Mouse (Mus musculus): ENCODE results near the gene Selp. TPM values are rescaled to one million over a fixed set of nuclear protein-coding genes. Genes with fewer than 3 reads are reported as not detected.

The Selp gene
- total and polyA plus RNA-seq, 3 experiments: not detected

DNA sequence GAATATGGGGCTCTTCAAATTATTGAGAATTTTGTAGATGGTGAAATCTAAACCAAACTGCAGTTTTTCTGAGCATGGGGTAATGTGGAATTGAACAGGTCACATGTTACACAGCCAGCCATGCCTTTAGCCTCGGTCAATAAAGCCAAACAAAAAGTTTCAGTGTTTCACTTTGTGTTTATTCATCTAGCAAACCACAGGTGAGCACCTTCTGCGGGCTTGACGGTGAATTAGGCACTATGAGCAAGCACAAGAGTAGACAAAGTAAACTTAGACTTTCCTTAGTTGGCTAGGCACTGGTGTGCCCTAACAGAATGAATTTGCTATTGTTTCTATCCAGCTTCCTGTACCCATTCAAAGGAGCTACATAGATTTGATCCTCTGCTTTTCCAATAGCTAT, 39.9 kb downstream of the Selp start:
- H3K27me3 ChIP-seq (ENCODE audit: control insufficient read depth in 1 of 2, insufficient read depth in 2 of 2, low read length in 2 of 2): peaks cover 2 to 7% of the 10 kb centered on the region in 2 experiments
- no peak overlapping the region for H3K27ac ChIP-seq (ENCODE audit: control insufficient read depth, low read depth, low read length)
- H3K4me1 ChIP-seq (ENCODE audit: control insufficient read depth in 1 of 2, insufficient read depth in 2 of 2, low read length in 2 of 2): no peaks in the 10 kb centered on the region
- no peaks in the 10 kb centered on the region for H3K9me3 ChIP-seq (replicated peaks; ENCODE audit: insufficient read depth, low read length)
- H3K79me2 ChIP-seq (ENCODE audit: control insufficient read depth, insufficient read depth, low read length, poor library complexity): no peaks in the 10 kb centered on the region
- DNase-seq (ENCODE audit: low read depth, low spot score): no peak
- TF ChIP-seq MYB (IDR thresholded peaks at IDR 0.05; ENCODE audit: low read depth, low read length) (no peak), USF2 (IDR thresholded peaks at IDR 0.05; ENCODE audit: borderline replicate concordance in 1 of 2, insufficient read depth in 1 of 2, low read depth in 1 of 2, low read length in 2 of 2) (no peak), EP300 (IDR thresholded peaks at IDR 0.05; ENCODE audit: low read depth in 1 of 2, low read length in 2 of 2) (no peak), ZC3H11A (IDR thresholded peaks at IDR 0.05; ENCODE audit: low read depth, low read length) (no peak), GATA1 (IDR thresholded peaks at IDR 0.05; ENCODE audit: low read depth, low read length) (no peak), CHD1 (IDR thresholded peaks at IDR 0.05; ENCODE audit: low read depth, low read length) (no peak), NELFE (IDR thresholded peaks at IDR 0.05; ENCODE audit: low read depth, low read length) (no peak), BHLHE40 (IDR thresholded peaks at IDR 0.05; ENCODE audit: borderline replicate concordance, low read depth, low read length) (no peak)
- no peaks in the 10 kb centered on the region for H3K36me3 ChIP-seq (ENCODE audit: control insufficient read depth in 1 of 2, insufficient read depth in 2 of 2, low read length in 2 of 2)
- H3K4me3 ChIP-seq (ENCODE audit: control insufficient read depth in 1 of 2, insufficient read depth in 1 of 2, low read depth in 2 of 2, low read length in 2 of 2): no peak overlapping the region
- H3K9ac ChIP-seq (ENCODE audit: control insufficient read depth, low read depth, low read length, poor library complexity, severe bottlenecking): no peak overlapping the region

GRCm38 (mm10) chr1:164158571-164158970, 43.5 kb downstream of the Selp start:
- H3K4me3 ChIP-seq (ENCODE audit: control insufficient read depth in 1 of 2, insufficient read depth in 1 of 2, low read depth in 2 of 2, low read length in 2 of 2): no peak overlapping the region
- H3K79me2 ChIP-seq (ENCODE audit: control insufficient read depth, insufficient read depth, low read length, poor library complexity): no peaks in the 10 kb centered on the region
- H3K36me3 ChIP-seq (ENCODE audit: control insufficient read depth in 1 of 2, insufficient read depth in 2 of 2, low read length in 2 of 2): no peaks in the 10 kb centered on the region
- H3K27me3 ChIP-seq (ENCODE audit: control insufficient read depth in 1 of 2, insufficient read depth in 2 of 2, low read length in 2 of 2): peaks cover 0 to 9% of the 10 kb centered on the region in 2 experiments
- no peak for DNase-seq (ENCODE audit: low read depth, low spot score)
- no peaks in the 10 kb centered on the region for H3K9me3 ChIP-seq (replicated peaks; ENCODE audit: insufficient read depth, low read length)
- H3K4me1 ChIP-seq (ENCODE audit: control insufficient read depth in 1 of 2, insufficient read depth in 2 of 2, low read length in 2 of 2): no peaks in the 10 kb centered on the region
- H3K9ac ChIP-seq (ENCODE audit: control insufficient read depth, low read depth, low read length, poor library complexity, severe bottlenecking): no peak overlapping the region
- TF ChIP-seq GATA1 (IDR thresholded peaks at IDR 0.05; ENCODE audit: low read depth, low read length) (no peak), SMC3 (IDR thresholded peaks at IDR 0.05; ENCODE audit: low read depth, low read length) (no peak), ZKSCAN1 (IDR thresholded peaks at IDR 0.05; ENCODE audit: low read depth, low read length) (no peak), MAFK (IDR thresholded peaks at IDR 0.05; ENCODE audit: borderline replicate concordance, low read depth, low read length) (no peak), POLR2A (IDR thresholded peaks at IDR 0.05; ENCODE audit: control insufficient read depth in 1 of 2, insufficient read depth in 1 of 2, low read depth in 1 of 2, low read length in 2 of 2, poor library complexity in 1 of 2) (no peak), TAL1 (IDR thresholded peaks at IDR 0.05; ENCODE audit: low read length) (no peak), EP300 (IDR thresholded peaks at IDR 0.05; ENCODE audit: low read depth in 1 of 2, low read length in 2 of 2) (no peak), ZNF384 (IDR thresholded peaks at IDR 0.05; ENCODE audit: low read depth, low read length) (no peak), RCOR1 (IDR thresholded peaks at IDR 0.05; ENCODE audit: low read depth, low read length) (no peak), GABPA (IDR thresholded peaks at IDR 0.05; ENCODE audit: low read depth, low read length) (no peak), HCFC1 (IDR thresholded peaks at IDR 0.05; ENCODE audit: low read depth, low read length) (no peak), MEF2A (IDR thresholded peaks at IDR 0.05; ENCODE audit: extremely low read depth, insufficient replicate concordance, low read depth, low read length, poor library complexity, severe bottlenecking) (no peak), NELFE (IDR thresholded peaks at IDR 0.05; ENCODE audit: low read depth, low read length) (no peak), E2F4 (IDR thresholded peaks at IDR 0.05; ENCODE audit: borderline replicate concordance, low read depth, low read length) (no peak), MYC (IDR thresholded peaks at IDR 0.05; ENCODE audit: low read depth, low read length) (no peak), TBP (IDR thresholded peaks at IDR 0.05; ENCODE audit: low read depth, low read length) (no peak), MXI1 (IDR thresholded peaks at IDR 0.05; ENCODE audit: low read depth, low read length) (no peak), ELF1 (IDR thresholded peaks at IDR 0.05; ENCODE audit: low read depth, low read length) (no peak), ZMIZ1 (IDR thresholded peaks at IDR 0.05; ENCODE audit: low read depth, low read length) (no peak)
- no peak overlapping the region for H3K27ac ChIP-seq (ENCODE audit: control insufficient read depth, low read depth, low read length)

Measured in MEL (cell line).